Mouse (Mus musculus) neural tube, embryonic 12.5 days (tissue): ENCODE data around the gene Rfx7. TPM values are rescaled to one million over a fixed set of nuclear protein-coding genes. Genes with fewer than 3 reads are reported as not detected.
A peak's percentile ranks its signal among the peaks of the same experiment; 100 is the strongest.

Source experiments
- ATAC-seq: fragments of 200-750 bp; cut with Nextera tagmentation; 2 replicates; pipeline ENCODE4 v1.8.0; 2017; ENCODE audit warnings: low read depth, mild to moderate bottlenecking, moderate TSS enrichment, moderate library complexity; ENCODE audit not compliant: low FRiP score
- H3K27ac ChIP-seq: fragments of 300-500 bp; sonication (generic); 2 replicates; pipeline ENCODE4 v1.5.1; 2016
- H3K27me3 ChIP-seq: fragments of 300-500 bp; sonication (generic); replicated peaks from 2 replicates; pipeline ENCODE4 v1.6.1; 2016; ENCODE audit warnings: mild to moderate bottlenecking
- H3K36me3 ChIP-seq: fragments of 300-500 bp; sonication (generic); 2 replicates; pipeline ENCODE4 v1.6.1; 2016; ENCODE audit warnings: mild to moderate bottlenecking
- H3K4me1 ChIP-seq: fragments of 300-500 bp; sonication (generic); 2 replicates; pipeline ENCODE4 v1.6.1; 2016
- H3K4me2 ChIP-seq: fragments of 300-500 bp; sonication (generic); replicated peaks from 2 replicates; pipeline ENCODE4 v1.6.1; 2016; ENCODE audit warnings: mild to moderate bottlenecking
- H3K4me3 ChIP-seq: fragments of 300-500 bp; sonication (generic); 2 replicates; pipeline ENCODE4 v1.5.1; 2016
- H3K9ac ChIP-seq: fragments of 300-500 bp; sonication (generic); 2 replicates; pipeline ENCODE4 v1.6.1; 2016; ENCODE audit warnings: mild to moderate bottlenecking
- H3K9me3 ChIP-seq: fragments of 300-500 bp; sonication (generic); 2 replicates; pipeline ENCODE4 v1.6.1; 2016; ENCODE audit warnings: mild to moderate bottlenecking
- WGBS: fragments of 180-500 bp; shearing (Covaris S2); methylation state at CpG from one replicate; pipeline ENCODE4 v1.1.7; 2016; 5-methylcytosine and 5-hydroxymethylcytosine counted together
- polyA plus RNA-seq: library from polyadenylated mRNA; unstranded; fragments of >200 nt; fragmentation: Nextera tagmentation; extraction: Ambion mirVana; gene quantifications from 2 replicates; pipeline ENCODE4 v1.2.1, GENCODE M21; 2016

Rfx7 gene
- 17.4 and 20.8 TPM in 2 replicates for polyA plus RNA-seq

DNA sequence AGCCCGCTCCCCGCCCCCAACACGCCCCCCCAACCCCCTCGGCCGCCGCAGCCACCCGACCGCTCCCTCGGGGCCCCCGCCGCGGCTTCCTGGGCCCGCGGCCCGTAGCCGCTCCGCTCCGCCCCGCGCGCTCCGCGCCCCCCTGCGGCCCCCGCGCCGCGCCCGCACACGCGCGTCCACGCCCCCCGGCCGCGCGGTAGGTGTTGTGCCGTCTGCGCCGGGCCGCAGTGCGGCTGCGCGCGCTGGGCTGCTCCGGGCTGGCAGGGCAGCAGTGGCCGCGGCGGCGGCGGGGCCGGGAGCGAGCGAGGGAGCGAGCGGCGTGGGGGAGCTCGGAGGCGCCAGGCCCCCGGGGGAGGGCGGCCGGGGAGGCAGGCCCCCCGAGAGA, at the start of gene Rfx7:
Gene Rfx7, plus strand, starts transcription at position 245 of the 385 bp plus-strand sequence.
- H3K27ac ChIP-seq = peak within 1 kb of the TSS; percentile 99
- peak within 1 kb of the TSS; percentile 68 for H3K4me2 ChIP-seq
- WGBS = 2% methylated on average over 39 of the region's 63 CpGs
- peak within 1 kb of the TSS; percentile 85 for H3K4me3 ChIP-seq
- no peaks in the 10 kb centered on the region for H3K9me3 ChIP-seq
- peak within 1 kb of the TSS; percentile 96 for H3K9ac ChIP-seq
- no peaks in the 10 kb centered on the region for H3K36me3 ChIP-seq
- peak; percentile 89 for ATAC-seq
- peaks cover 11% of the 10 kb centered on the region for H3K4me1 ChIP-seq
- H3K27me3 ChIP-seq = no peaks in the 10 kb centered on the region

DNA sequence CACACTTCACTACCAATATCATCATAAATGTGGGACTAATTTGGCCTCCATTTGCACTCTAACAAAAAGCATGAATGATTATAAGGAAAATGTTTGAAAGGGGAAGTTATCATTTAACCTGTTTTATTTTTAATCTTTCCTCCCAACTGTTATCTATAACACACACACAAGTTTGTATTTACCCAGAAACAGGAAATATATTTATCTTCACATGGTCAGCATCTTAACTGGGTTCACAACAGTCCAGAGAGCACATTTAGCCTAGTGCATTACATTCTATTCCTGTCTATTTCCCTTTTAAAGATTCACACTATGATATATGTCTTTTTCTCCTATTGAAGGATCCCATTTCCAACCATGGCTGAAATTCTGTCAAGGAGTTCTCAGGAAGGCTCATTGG, 43.5 kb upstream of the Rfx7 start:
- Histone ChIP-seq H3K4me2 (no peak overlapping the region), H3K9ac (no peak overlapping the region), H3K27me3 (no peaks in the 10 kb centered on the region), H3K9me3 (no peaks in the 10 kb centered on the region), H3K4me3 (no peak overlapping the region), H3K36me3 (peaks cover 22% of the 10 kb centered on the region), H3K4me1 (peaks cover 12% of the 10 kb centered on the region; the same call in 1 of the 2 replicates), H3K27ac (no peak overlapping the region)
- ATAC-seq = no peak

DNA sequence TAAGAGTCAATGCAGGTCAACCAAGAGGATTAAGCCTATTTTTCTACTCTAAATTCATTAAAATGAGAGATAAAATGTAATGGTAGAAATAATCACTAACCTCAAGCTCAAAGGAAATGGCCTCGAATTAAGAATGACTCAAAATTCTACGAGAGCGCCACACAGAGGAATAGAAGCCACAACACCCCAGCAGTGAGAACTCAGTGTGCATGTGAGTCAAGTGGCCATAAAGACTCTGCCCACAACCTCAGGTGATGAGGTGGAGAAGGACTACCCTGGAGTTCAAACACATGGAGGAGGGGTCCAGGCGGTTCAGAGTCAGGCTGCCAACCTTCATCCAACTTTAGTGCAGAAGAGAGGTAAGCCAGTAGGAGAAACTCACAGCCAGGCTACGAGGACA, 42.9 kb upstream of the Rfx7 start:
- no peak overlapping the region for H3K9ac ChIP-seq
- H3K27ac ChIP-seq = no peak overlapping the region
- H3K9me3 ChIP-seq = no peaks in the 10 kb centered on the region
- H3K4me3 ChIP-seq = no peak overlapping the region
- 95% methylated on average over 5 of the region's 5 CpGs for WGBS
- peaks cover 12% of the 10 kb centered on the region; the same call in 1 of the 2 replicates for H3K4me1 ChIP-seq
- peaks cover 19% of the 10 kb centered on the region for H3K36me3 ChIP-seq
- ATAC-seq = no peak
- no peak overlapping the region for H3K4me2 ChIP-seq
- no peaks in the 10 kb centered on the region for H3K27me3 ChIP-seq

DNA sequence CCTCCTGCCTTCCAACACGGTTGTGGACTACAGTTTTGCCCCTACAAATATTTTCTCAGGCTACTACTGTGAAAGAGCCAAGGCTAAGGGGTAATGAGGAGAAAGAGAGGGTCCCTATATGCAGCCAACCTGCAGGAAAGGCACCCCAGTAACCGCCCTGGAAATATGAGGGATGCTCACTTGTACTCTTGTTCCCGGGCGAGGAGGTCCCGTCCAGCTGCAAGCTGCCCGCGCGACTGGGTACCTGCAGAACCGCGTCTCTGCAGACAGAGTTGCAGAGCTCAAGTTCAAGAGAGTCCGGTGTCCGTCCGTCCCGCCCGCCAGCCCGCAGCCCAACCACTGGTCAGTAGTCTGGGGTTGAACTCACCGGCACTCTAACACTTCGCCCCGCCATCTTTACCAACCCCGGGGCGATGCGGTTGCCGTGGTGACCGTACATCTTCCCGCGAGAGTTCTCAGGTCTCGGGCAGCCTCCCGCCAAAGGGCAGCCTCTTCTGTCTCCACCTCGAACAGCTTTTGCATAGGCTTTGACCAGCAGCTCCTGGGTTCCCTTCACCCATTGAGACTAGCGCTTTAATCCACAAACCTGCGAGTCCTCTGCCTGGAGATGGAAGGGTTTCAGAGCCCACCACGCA, 40.4 kb upstream of the Rfx7 start:
- H3K9me3 ChIP-seq = no peaks in the 10 kb centered on the region
- peak; percentile 98 for ATAC-seq
- H3K27me3 ChIP-seq = no peaks in the 10 kb centered on the region
- peaks cover 12% of the 10 kb centered on the region; the same call in 1 of the 2 replicates for H3K4me1 ChIP-seq
- under 1% methylated on average over 32 of the region's 32 CpGs for WGBS
- peak overlapping the region; percentile 60 for H3K9ac ChIP-seq
- peaks cover 13% of the 10 kb centered on the region for H3K36me3 ChIP-seq
- H3K4me2 ChIP-seq = peak overlapping the region; percentile 77
- H3K27ac ChIP-seq = peak overlapping the region; percentile 47
- peak overlapping the region; percentile 76 for H3K4me3 ChIP-seq

DNA sequence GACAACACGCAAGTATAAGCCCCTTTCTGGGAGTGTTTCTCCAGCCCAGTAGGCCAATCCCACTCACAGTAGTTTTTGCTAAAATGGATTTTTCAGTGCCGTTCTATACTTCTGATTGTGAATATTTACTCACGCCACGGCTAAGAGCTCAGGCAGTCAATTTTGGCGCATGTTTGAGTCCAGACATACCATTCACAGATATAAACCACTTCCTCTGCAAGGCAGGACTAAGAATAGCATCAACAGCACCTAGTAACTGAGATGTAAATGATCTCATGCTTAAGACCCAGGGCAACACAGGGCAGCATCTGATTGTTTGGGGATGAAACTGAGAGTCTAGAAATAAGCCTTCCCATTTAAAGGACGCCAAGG, 39.9 kb upstream of the Rfx7 start, which contains the start of gene Tex9:
Gene Tex9, minus strand, starts transcription at position 19 of the 372 bp plus-strand sequence.
- H3K4me3 ChIP-seq = peak within 1 kb of the TSS; percentile 76
- ATAC-seq = peak; percentile 60
- H3K36me3 ChIP-seq = peaks cover 8% of the 10 kb centered on the region
- H3K4me1 ChIP-seq = peaks cover 12% of the 10 kb centered on the region; the same call in 1 of the 2 replicates
- H3K9ac ChIP-seq = peak within 1 kb of the TSS; percentile 60
- WGBS = 17% methylated on average over 6 of the region's 6 CpGs
- peak within 1 kb of the TSS; percentile 77 for H3K4me2 ChIP-seq
- no peaks in the 10 kb centered on the region for H3K9me3 ChIP-seq
- no peaks in the 10 kb centered on the region for H3K27me3 ChIP-seq
- H3K27ac ChIP-seq = peak within 1 kb of the TSS; percentile 47

DNA sequence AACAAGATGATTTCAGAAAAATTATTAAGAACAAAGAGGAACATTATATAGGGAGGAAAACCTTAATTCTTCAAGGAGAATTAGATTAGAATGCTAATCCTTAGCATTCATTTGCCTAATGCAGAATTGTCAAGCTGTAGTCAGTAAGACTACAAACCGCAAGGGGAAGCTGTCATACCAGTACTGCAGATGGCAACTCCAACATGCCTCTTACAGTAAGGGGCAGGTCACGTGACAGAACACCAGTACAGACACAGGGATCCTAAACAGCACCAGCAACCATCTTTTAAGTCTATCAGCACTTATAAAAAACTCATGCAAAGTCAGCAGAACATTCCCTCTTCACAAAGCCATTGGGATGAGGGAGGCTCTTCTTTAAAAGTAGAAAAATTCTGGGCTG, 38.6 kb upstream of the Rfx7 start:
- Histone ChIP-seq H3K4me1 (peaks cover 12% of the 10 kb centered on the region; the same call in 1 of the 2 replicates), H3K27me3 (no peaks in the 10 kb centered on the region), H3K27ac (no peak overlapping the region), H3K9ac (no peak overlapping the region), H3K4me2 (no peak overlapping the region), H3K36me3 (0 out of 2 replicates have a peak, but pooled peaks cover 3% of the 10 kb centered on the region), H3K9me3 (no peaks in the 10 kb centered on the region), H3K4me3 (no peak overlapping the region)
- WGBS = 89% methylated on average over 2 of the region's 2 CpGs
- no peak for ATAC-seq

DNA sequence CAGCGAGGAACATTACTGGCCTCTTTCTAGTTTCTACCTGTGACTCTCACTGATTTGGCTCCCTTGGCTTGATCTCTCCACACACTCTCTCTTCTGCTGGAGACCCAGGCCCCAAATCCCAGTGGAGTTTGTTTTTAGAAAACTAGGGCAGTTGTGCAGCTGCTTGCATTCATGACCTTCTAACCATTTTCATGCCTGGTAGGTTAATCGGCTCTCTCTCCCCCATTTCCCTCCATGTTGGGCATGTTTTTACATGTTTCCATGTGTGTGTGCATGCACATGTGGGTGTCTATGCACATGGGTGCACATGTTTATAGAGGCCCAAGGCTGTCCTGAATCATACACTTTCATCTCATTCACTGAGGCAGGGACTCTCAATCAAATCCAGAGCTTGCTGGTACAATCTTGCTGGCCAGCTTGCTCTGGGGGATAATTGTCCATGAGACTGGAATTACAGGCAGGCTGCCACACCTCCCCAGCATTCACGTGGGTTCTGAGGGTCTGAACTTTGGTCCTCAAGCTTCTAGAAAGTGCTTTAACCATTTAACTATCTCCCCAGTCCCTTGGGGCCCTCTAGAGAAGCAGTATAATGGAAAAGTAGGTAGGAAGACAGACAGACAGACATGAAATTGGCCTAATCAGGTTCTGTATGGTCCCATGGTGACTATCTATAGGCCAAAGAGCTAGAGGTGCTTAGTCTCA, 37.9 kb upstream of the Rfx7 start:
- no peak overlapping the region for H3K4me3 ChIP-seq
- H3K4me2 ChIP-seq = no peak overlapping the region
- no peaks in the 10 kb centered on the region for H3K27me3 ChIP-seq
- H3K27ac ChIP-seq = no peak overlapping the region
- 0 out of 2 replicates have a peak, but pooled peaks cover 3% of the 10 kb centered on the region for H3K36me3 ChIP-seq
- H3K9ac ChIP-seq = no peak overlapping the region
- ATAC-seq = no peak
- no peaks in the 10 kb centered on the region for H3K9me3 ChIP-seq
- H3K4me1 ChIP-seq = peaks cover 12% of the 10 kb centered on the region; the same call in 1 of the 2 replicates
- 85% methylated on average over 3 of the region's 3 CpGs for WGBS

DNA sequence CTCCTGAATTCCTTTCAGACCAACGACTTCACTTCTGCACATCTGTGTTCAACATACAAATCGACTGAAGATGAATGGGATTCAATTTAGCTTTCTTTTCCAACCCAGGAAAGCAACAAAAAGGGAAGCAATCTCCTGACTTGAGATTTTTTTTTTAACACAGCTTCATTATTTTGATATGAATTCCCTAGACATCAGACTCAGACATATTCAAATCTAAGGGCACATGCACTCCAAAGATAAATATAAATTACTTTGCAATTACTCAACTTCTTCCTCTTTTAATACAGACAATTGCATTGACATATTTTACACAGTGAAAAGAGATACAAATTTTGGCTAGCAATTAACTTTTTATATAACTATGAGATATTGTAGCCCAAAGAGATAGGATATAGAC, 35.3 kb upstream of the Rfx7 start:
- Histone ChIP-seq H3K4me2 (no peak overlapping the region), H3K9me3 (no peaks in the 10 kb centered on the region), H3K4me1 (peaks cover 4% of the 10 kb centered on the region; the same call in 1 of the 2 replicates), H3K27ac (no peak overlapping the region), H3K4me3 (no peak overlapping the region), H3K9ac (no peak overlapping the region), H3K27me3 (no peaks in the 10 kb centered on the region), H3K36me3 (no peaks in the 10 kb centered on the region)
- no peak for ATAC-seq
- WGBS = 72% methylated on average over 2 of the region's 2 CpGs

DNA sequence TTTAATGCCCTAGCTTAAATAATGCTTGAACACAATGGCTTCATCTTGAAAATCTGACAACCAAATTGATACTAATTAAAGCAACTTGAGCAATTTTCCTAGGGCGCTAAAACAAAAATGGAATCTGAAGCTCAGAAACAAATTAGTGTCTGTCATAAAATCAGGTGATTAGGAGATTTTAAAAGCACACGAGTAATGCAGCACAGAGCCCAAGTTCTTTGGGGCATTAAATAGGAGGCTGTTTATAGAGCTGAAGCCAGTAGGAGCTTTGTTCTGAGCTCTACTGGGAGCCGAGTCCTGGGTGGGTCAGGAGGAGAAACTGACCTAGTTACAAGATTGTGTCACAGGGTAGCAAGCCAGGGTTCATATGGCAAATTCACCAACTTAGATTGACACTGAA, 34.9 kb upstream of the Rfx7 start:
- no peaks in the 10 kb centered on the region for H3K27me3 ChIP-seq
- no peak for ATAC-seq
- H3K4me1 ChIP-seq = peaks cover 2% of the 10 kb centered on the region; the same call in 1 of the 2 replicates
- no peak overlapping the region for H3K9ac ChIP-seq
- no peaks in the 10 kb centered on the region for H3K9me3 ChIP-seq
- H3K27ac ChIP-seq = no peak overlapping the region
- no peak overlapping the region for H3K4me2 ChIP-seq
- H3K4me3 ChIP-seq = no peak overlapping the region
- no peaks in the 10 kb centered on the region for H3K36me3 ChIP-seq
- WGBS = 74% methylated on average over 3 of the region's 3 CpGs

DNA sequence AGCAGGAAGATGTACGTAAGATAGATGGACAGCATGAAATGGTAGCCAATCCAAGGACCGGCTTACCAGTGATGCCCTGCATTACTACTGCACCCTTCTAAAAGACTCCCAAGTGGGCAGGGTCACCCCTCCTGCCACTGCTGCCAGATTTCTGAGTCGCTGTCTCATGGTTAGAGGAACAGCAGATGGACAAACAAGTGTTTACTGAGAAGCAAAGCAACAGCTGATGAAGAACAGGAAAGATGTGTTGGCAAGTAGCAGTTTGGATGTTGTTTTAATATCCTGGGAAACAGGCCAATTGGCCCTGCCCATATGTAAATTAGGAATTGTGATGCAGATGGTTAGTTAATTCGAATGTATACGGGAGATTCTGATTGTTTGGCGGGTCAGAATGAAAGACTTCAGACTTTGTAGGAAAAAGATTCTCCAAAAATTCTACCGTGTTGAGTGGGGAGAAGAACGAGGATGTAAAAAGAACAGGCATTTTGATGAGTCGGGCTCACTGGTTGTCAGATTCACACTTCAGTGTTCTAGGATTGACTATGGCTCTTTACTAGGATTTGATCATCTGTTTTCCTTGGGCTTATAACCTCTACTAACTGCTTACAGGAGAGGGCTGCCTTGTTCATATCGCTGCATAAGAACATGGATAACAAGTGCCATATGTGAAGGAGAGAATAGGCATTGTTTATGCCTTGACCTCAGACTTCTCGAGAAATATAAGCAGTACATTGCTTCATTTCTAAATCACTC, 19.6 kb upstream of the Rfx7 start:
- Histone ChIP-seq H3K9me3 (no peaks in the 10 kb centered on the region), H3K4me2 (no peak overlapping the region), H3K27me3 (no peaks in the 10 kb centered on the region), H3K9ac (no peak overlapping the region), H3K4me3 (no peak overlapping the region), H3K4me1 (peaks cover 3% of the 10 kb centered on the region; the same call in 1 of the 2 replicates), H3K36me3 (no peaks in the 10 kb centered on the region), H3K27ac (no peak overlapping the region)
- WGBS = 48% methylated on average over 11 of the region's 11 CpGs
- no peak for ATAC-seq

DNA sequence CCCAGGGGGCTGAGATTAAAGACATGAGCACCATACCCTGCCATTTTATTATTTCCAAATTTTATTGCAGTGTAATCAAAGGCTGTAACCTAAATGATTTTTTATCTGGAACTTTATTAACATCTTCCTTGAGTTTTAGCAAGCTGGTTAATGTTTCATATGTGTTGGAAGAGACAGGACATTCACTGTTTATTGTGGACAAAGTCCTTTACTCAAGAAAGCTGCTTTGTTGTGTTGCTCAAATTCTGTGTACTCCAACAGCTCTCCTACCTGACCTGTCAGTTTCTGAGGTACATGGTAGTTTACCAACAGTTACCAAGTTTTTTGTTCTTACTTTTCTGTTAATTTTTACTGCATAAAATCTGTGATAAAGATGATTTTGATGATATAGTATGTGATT, 16.7 kb upstream of the Rfx7 start:
- H3K4me1 ChIP-seq = peaks cover 3% of the 10 kb centered on the region; the same call in 1 of the 2 replicates
- H3K4me2 ChIP-seq = no peak overlapping the region
- no peaks in the 10 kb centered on the region for H3K36me3 ChIP-seq
- no peaks in the 10 kb centered on the region for H3K9me3 ChIP-seq
- H3K27me3 ChIP-seq = no peaks in the 10 kb centered on the region
- H3K27ac ChIP-seq = no peak overlapping the region
- no peak overlapping the region for H3K4me3 ChIP-seq
- no peak for ATAC-seq
- H3K9ac ChIP-seq = no peak overlapping the region

DNA sequence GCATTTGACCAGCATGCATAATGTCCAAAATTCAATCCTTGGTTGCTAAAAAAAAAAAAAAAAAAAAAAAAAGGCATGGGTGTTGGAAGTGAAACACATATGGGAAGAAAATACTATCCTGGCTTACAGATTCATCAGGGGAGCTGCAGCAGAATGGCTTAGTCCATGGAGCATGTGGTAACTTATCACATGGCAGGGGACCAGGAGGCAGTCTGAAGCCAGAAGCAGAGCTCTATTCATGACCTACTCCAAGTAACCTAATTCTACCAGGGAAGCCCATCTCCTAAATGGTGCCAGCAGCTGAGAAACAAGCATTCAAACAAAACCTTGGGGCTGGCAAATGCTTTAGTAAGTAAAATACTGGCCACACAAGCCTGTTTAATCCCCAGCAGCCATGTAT, 12.8 kb upstream of the Rfx7 start:
- Histone ChIP-seq H3K9ac (no peak overlapping the region), H3K4me3 (no peak overlapping the region), H3K4me1 (no peaks in the 10 kb centered on the region), H3K36me3 (no peaks in the 10 kb centered on the region), H3K9me3 (no peaks in the 10 kb centered on the region), H3K27me3 (no peaks in the 10 kb centered on the region), H3K27ac (no peak overlapping the region), H3K4me2 (no peak overlapping the region)
- no peak for ATAC-seq
